Mouse (Mus musculus) adipocyte (in vitro differentiated cells): Measurements from ENCODE around the gene Hoxa4.

Experiments used
- DNase-seq: peaks from one replicate; pipeline ENCODE4 v3.0.0-alpha.2; 2016; ENCODE audit warnings: low spot score

Hoxa4 gene

GRCm38 (mm10) chr6:52164626-52165440, 26.7 kb downstream of the Hoxa4 start, which contains the start of gene Hoxa2:
Hoxa2 (minus strand) TSS chr6:52164831.
- peak; percentile 85 for DNase-seq

GRCm38 (mm10) chr6:52164051-52164625, 27.4 kb downstream of the Hoxa4 start:
- DNase-seq = peak; percentile 66

GRCm38 (mm10) chr6:52163366-52164031, 28.1 kb downstream of the Hoxa4 start:
- peak; percentile 75 for DNase-seq

- DNase-seq = peak; percentile 73
Measured at GRCm38 (mm10) chr6:52162611-52163365, 28.8 kb downstream of the Hoxa4 start.

GRCm38 (mm10) chr6:52162093-52162380, 29.5 kb downstream of the Hoxa4 start:
- no peak for DNase-seq

GRCm38 (mm10) chr6:52161336-52162092, 30.0 kb downstream of the Hoxa4 start:
- peak; percentile 82 for DNase-seq

GRCm38 (mm10) chr6:52160511-52161335, 30.8 kb downstream of the Hoxa4 start:
- peak; percentile 99 for DNase-seq

GRCm38 (mm10) chr6:52159979-52160378, 31.6 kb downstream of the Hoxa4 start:
- peak; percentile 97 for DNase-seq

GRCm38 (mm10) chr6:52159164-52159761, 32.3 kb downstream of the Hoxa4 start:
- DNase-seq = peak; percentile 91

- peak; percentile 87 for DNase-seq
Measured at GRCm38 (mm10) chr6:52158276-52159051, 33.1 kb downstream of the Hoxa4 start, which contains the start of gene Hoxa1. Hoxa1 (minus strand) TSS chr6:52158317.

GRCm38 (mm10) chr6:52157466-52158275, 33.9 kb downstream of the Hoxa4 start:
- no peak for DNase-seq

GRCm38 (mm10) chr6:52156551-52157200, 34.9 kb downstream of the Hoxa4 start:
- no peak for DNase-seq

- DNase-seq = no peak
Measured at GRCm38 (mm10) chr6:52155471-52155870, 36.1 kb downstream of the Hoxa4 start.

GRCm38 (mm10) chr6:52154044-52154443, 37.5 kb downstream of the Hoxa4 start:
- DNase-seq = no peak

- no peak for DNase-seq
Measured at GRCm38 (mm10) chr6:52153270-52153669, 38.3 kb downstream of the Hoxa4 start.

- DNase-seq = no peak
Measured at GRCm38 (mm10) chr6:52152226-52153193, 39.0 kb downstream of the Hoxa4 start.

GRCm38 (mm10) chr6:52151571-52151970, 40.0 kb downstream of the Hoxa4 start:
- DNase-seq = no peak
